Mouse (Mus musculus): ENCODE measurements around the gene Krt19.

- no peak for TF ChIP-seq GATA1 (IDR thresholded peaks at IDR 0.05; ENCODE audit: borderline replicate concordance, low read length)
- TF ChIP-seq FLI1 (IDR thresholded peaks at IDR 0.05; ENCODE audit: low read length), result no peak
Observed at GRCm38 (mm10) chr11:100124901-100125300, 23.6 kb downstream of the Krt19 start.
